Mouse (Mus musculus): Measurements from ENCODE around the gene Scrn1.
A peak's percentile ranks its signal among the peaks of the same experiment; 100 is the strongest.

Gene Scrn1

GRCm38 (mm10) chr6:54565665-54566545 is at the start of gene Scrn1:
Gene Scrn1, minus strand, starts transcription at chr6:54566489.
- TF ChIP-seq GATA4 (IDR thresholded peaks at IDR 0.05; ENCODE audit: insufficient replicate concordance, low read length), result no peak

GRCm38 (mm10) chr6:54606241-54606640 is 40.0 kb upstream of the Scrn1 start:
- TF ChIP-seq GATA4 (IDR thresholded peaks at IDR 0.05; ENCODE audit: insufficient replicate concordance, low read length), result no peak

- TF ChIP-seq GATA4 (IDR thresholded peaks at IDR 0.05; ENCODE audit: insufficient replicate concordance, low read length), result no peak
Measured at GRCm38 (mm10) chr6:54604001-54604715, 37.9 kb upstream of the Scrn1 start.

- TF ChIP-seq GATA4 (IDR thresholded peaks at IDR 0.05; ENCODE audit: insufficient replicate concordance, low read length), result no peak
Measured at GRCm38 (mm10) chr6:54602891-54603290, 36.6 kb upstream of the Scrn1 start.

GRCm38 (mm10) chr6:54600681-54601347 is 34.5 kb upstream of the Scrn1 start:
- no peak for TF ChIP-seq GATA4 (IDR thresholded peaks at IDR 0.05; ENCODE audit: insufficient replicate concordance, low read length)

- TF ChIP-seq GATA4 (IDR thresholded peaks at IDR 0.05; ENCODE audit: insufficient replicate concordance, low read length), result no peak
Measured at GRCm38 (mm10) chr6:54597711-54598110, 31.4 kb upstream of the Scrn1 start.

- no peak for TF ChIP-seq GATA4 (IDR thresholded peaks at IDR 0.05; ENCODE audit: insufficient replicate concordance, low read length)
Measured at GRCm38 (mm10) chr6:54597208-54597607, 30.9 kb upstream of the Scrn1 start, which contains the start of gene Fkbp14. Gene Fkbp14, minus strand, starts transcription at chr6:54597308.

GRCm38 (mm10) chr6:54595330-54595878 is 29.1 kb upstream of the Scrn1 start:
- TF ChIP-seq GATA4 (IDR thresholded peaks at IDR 0.05; ENCODE audit: insufficient replicate concordance, low read length), result no peak

- TF ChIP-seq GATA4 (IDR thresholded peaks at IDR 0.05; ENCODE audit: insufficient replicate concordance, low read length), result no peak
Measured at GRCm38 (mm10) chr6:54594469-54595329, 28.4 kb upstream of the Scrn1 start, which contains the start of gene Plekha8. Gene Plekha8, plus strand, starts transcription at chr6:54595111.

- TF ChIP-seq GATA4 (IDR thresholded peaks at IDR 0.05; ENCODE audit: insufficient replicate concordance, low read length), result 0 out of 2 replicates have a peak, but pooled peaks have one; percentile 27
Measured at GRCm38 (mm10) chr6:54593766-54594468, 27.6 kb upstream of the Scrn1 start.

GRCm38 (mm10) chr6:54592938-54593535 is 26.7 kb upstream of the Scrn1 start:
- TF ChIP-seq GATA4 (IDR thresholded peaks at IDR 0.05; ENCODE audit: insufficient replicate concordance, low read length), result no peak; the same call in 1 of the 2 replicates

GRCm38 (mm10) chr6:54591778-54592177 is 25.5 kb upstream of the Scrn1 start:
- peak; percentile 22; the same call in 1 of the 2 replicates for TF ChIP-seq GATA4 (IDR thresholded peaks at IDR 0.05; ENCODE audit: insufficient replicate concordance, low read length)

- no peak for TF ChIP-seq GATA4 (IDR thresholded peaks at IDR 0.05; ENCODE audit: insufficient replicate concordance, low read length)
Measured at GRCm38 (mm10) chr6:54590691-54591090, 24.4 kb upstream of the Scrn1 start.
